Mouse (Mus musculus): Measurements from ENCODE around the gene Usp32.
A peak's percentile ranks its signal among the peaks of the same experiment; 100 is the strongest.

Gene Usp32

DNA sequence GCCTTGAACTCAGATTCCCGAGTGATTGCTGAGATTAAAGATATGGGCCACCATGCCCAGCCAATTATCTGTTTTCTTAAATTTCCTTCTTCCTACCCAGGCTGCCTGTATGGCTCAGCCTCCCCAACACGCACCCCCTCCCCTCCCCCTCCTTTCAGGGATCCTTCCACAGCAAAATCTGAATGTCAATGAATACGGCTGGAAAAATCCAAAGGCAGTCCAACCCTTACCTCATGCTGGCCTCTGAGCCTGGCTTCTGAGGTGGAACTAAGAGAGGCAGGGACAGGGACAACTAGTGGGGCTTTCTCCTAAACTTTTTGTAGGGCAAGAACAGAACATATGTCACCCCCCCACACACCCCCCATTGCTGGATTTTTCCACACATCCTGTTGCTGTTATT, 191.8 kb downstream of the Usp32 start:
- no peak for DNase-seq (ENCODE audit: low spot score)

DNA sequence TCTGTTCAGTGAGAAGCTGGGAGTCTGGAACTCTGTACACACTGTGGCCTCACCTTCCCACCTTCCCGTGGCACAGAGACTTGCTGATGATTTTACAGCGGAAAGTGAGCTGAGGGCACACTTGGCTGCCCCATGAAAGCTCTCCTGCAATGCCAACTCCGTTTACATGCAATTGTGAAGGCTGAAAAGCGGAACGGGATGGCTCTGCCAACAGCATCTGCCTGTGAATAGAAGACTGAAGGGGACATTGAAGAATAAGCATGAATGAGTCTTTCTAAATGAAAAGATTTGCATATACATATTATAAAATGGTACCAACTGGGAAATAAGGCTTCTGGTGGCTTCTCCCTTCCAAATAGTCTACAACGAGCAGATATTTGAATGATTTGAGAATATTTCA, 192.8 kb downstream of the Usp32 start:
- no peak for DNase-seq (ENCODE audit: low spot score)

DNA sequence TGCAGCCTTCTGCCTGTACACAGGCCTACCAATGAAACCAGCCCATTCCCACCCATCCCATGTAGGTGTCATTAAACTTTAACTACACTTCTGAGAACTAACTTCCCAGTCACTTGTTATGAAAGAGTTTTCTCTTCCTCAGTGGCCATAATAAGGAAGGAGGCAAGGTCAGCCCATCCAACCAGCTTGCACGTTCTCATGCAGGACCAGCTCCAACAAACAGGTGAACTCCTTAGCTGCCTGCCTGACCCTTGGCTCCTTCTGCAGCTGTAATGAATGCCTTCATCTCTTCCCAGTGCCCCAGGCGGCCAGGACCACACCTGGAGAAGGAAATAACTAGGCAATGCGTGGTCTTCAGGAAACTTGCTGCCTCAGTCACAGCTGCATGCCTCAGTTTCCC, 194.1 kb downstream of the Usp32 start:
- no peak for DNase-seq (ENCODE audit: low spot score)

DNA sequence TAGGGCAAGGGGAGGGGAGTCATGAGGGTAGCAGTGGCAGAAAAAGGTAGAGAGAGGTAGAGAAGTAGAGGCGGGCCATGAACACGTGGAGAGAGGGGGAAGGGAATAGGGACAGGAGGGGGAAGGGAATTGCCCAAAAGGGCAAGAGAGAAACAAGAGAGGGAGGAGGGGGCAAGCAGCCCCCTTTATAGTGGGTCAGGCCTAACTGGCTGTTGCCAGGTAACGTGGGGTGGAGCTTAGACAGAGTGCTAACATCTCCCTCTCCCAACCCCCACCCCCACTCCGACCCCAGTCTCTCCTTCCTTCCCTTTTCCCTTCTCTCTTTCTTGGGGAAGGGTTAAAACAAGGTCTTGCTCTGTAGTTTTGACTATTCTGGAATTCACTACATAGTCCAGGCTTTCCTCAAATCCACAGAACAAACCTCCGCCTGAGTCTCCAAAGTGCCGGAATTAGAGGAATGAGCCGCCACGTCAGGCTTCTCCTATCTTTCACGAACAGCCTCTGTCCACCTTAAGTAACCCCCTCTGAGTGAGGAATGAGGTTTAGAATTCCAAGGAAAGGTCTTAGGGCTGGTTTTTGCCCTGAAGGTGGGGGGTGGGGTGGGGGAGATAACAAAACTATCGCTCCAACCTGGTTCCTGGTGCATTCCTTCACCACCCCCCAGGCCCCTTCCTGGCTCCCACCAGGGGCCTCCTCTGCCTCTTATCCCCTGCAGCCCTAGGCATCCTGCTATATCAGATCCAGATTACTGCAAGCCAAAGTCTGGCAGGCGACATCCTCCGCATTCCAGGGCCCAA, 195.1 kb downstream of the Usp32 start:
- peak; percentile 27 for DNase-seq (ENCODE audit: low spot score)

DNA sequence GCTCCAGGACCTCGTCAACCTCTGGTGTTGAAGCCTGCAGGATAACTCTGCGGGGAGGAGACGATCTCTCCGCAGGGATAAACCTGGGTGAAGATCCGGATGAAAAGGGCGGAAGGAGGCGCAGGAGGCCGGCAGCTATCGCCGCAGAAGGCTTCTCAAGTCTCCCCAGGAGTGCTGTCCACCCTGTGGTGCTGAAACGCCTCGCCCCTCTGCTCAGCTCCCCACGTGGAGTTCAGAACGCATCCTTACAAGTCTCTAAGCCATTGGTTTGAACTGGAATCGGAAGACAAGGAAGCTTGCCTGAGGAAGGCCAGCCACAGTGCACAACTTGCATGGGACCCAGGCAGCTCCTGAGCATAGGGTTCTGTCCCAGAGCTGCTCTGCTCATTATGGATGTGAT, 196.0 kb downstream of the Usp32 start:
- peak; percentile 76 for DNase-seq (ENCODE audit: low spot score)

DNA sequence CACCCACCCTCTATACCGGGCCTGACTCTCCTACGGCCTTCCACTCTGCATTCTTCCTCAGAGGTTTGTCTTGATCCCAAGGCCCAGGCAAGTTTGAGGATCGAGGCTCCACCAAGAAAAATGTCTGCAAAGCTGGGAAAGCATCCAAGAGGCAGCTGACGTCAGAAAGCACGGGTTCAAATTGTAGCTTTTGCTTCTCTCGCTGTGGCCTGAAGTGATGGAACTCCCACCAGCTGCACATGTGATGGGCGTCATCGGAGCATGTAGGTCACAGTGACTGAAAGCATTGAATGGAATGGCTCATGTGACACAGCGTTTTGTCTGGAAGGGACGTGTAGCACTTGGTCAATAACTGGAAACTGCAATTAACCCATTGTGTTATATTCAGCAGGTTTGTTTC, 199.8 kb downstream of the Usp32 start:
- no peak for DNase-seq (ENCODE audit: low spot score)

DNA sequence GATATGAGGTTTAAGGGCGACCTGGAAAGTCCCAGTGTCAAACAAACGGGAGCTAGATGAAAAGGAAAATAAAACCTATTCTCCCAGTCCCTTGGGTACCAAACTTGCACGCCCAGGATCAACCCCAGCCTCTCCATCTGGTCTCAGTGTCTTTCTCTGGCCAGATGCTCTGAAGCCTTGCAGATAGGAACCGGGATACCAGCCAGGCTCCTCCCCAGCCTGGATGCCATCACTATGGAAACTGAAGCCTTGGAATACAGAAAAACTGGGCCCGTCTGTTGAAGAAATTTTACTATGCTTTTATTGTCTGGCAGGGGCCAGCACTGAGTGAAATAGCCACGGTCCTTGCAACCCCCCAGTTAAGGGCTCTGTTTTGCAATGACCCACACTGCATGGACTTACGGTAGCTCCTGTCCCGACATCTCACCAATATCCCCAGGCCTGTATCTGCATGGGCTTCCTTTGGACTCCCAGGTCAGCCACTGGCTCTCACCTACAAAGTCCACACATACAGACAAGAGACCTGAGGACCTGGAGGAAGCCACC, 200.4 kb downstream of the Usp32 start:
- no peak for DNase-seq (ENCODE audit: low spot score)
